Mouse (Mus musculus) cerebellum, postnatal 14 days (tissue): ENCODE data around the gene Dnaic1.

ENCODE experiments used
- DNase-seq, 2 experiments: peaks; one replicate each; pipeline ENCODE4 v3.0.0; 2021; ENCODE audit warnings: mixed read lengths in 2 of 2

Dnaic1 gene

GRCm38 (mm10) chr4:41573492-41573891 is 3.9 kb downstream of the Dnaic1 start:
- DNase-seq: peak in 1 of 2 experiments; percentile 37

- DNase-seq: no peak
These were observed 6.3 kb downstream of the Dnaic1 start for GRCm38 (mm10) chr4:41575914-41576313.

DNA sequence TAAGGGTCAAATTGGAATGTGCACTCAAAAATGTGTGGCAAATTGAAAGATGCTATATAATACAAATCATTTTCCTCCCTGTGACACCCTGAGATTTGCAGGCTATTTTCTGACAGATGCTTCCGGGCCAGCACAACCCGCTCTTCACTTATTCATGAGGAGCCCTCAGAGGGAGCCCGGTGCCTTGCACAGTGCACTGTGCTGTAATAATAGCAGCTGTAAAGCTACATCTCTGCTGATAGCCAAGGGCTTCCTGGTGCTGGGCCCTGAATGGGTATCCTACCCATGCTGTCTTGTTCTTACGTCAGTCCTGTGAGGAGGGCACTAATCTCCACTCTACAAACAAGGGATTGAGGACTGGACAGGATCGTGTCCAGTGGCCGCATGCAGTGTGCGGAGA is 13.8 kb downstream of the Dnaic1 start:
- DNase-seq: no peak

GRCm38 (mm10) chr4:41602818-41603217 is 33.2 kb downstream of the Dnaic1 start:
- DNase-seq: no peak

DNA sequence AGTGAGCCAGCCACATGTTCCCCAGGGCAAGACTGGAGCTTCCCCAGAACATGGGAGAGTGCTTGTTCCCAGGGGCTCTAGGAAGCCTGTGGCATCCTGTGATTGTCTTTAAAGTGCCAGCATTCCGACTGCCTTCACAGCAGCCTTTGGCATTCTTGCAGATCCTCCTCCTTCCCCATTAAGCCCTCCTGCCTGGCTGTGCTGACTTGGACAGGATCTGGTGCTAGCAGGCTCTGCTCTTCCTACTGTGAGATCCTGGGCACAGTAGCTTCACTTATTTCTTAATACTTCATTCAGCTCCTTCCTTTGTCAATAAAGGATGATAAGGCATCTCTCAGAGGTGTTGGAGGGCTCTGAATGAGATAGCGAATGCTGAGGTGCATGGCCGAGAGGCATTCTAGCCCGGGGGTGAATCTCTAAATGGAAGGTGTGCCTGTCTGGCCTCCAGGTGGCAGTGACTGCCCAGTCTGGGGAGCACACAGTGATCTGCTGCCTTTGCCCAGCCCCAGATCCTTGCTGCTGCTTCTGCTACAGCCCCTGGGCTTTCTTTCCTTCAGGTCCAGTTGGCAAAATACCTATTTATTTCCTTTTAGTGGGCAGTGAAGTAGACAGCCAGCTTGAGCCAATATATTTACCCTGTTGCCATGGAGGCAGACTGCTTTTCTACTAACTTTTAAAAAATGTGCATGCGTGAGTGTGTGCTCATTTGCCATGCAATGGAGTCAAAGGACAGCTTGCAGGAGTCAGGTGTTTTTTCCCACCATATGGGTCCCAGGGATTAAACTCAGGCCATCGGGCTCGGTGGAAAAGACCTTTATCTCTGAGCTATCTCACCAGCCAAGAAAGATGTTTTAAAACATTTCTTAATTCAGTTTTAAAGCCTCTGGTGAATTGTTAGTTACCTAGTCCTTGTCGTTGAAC is 35.2 kb downstream of the Dnaic1 start:
- DNase-seq: peak; percentile 83

DNA sequence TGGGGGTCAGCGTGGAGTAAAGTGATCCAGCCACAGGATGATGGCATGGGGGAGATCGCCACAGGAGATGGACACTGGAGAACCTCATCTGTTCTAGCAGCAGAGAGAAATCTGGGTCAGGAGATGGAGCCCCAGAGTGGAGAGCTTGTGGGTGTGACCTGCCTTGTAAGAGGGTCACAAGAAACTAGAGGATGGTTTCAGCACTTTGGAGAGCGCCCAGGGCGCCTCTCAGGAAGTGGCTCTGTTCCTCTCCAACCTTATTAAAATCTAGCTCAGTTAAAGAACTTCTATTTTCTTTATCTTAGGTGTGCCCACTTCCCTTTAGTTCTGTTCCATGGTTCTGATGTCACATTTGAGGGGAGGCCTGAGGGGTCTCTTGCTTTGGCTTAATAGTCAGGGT is 37.2 kb downstream of the Dnaic1 start:
- DNase-seq: no peak

DNA sequence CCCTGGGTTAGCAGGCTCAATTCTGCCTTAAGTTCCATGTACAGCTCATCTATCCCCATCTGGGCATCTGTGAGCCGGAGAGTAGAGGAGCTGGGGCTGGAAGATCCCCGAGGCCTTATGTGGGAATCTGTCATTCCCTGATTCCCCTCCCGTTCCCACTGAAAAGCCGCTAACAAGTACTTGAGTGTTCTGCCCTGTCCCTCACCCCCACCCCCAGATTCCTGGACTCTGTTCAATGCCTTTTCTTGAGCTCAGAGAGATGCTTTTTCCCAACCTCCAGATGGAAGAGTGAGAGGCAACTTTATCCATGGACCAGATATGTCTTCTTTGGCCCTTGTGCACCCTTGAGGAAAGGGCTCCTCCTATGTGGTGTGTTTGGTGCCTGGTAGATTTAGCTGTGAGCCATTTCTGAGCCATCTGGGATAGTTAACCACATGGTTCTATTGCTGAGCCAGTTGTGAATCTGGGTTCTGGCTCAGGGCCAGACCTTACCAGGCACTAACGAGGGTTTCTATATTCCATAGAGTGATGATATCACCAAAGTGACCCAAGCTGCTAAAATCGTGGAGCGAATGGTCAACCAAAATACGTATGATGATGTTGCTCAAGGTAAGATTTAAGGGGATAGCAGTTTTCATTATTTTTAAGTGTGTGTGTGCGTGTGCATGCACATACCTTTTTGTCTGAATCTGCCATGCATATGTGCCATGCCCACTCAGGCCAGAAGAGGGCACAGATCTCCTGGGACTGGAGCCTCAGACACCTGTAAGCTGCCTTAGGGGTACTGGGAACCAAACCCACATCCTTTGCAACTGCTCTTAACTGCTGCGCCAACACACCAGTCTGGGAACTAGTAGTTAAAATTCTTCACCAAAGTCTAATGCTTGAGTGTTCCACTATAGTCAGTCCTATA is 40.4 kb downstream of the Dnaic1 start:
- DNase-seq: peak; percentile 50 to 58

- DNase-seq: peak; percentile 56 to 66
These were observed 41.0 kb downstream of the Dnaic1 start for GRCm38 (mm10) chr4:41610594-41610980.

GRCm38 (mm10) chr4:41612166-41612565 is 42.6 kb downstream of the Dnaic1 start:
- DNase-seq: peak; percentile 54 to 56

DNA sequence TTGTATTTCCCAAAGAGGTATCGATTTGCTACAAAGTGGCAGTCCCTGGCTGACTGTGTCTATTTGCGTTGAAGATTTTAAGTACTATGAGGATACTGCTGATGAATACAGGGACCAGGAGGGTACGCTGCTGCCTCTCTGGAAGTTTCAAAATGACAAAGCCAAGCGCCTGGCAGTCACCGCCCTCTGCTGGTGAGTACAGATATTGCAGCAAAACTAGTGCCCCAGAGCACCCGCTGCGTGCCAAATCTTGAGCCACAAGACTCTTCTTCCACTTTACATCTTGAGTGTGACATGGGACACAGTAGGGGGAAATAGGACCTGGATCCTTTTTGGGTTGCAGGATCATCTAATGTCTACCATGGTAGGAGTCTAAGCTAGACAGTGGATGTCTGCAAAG is 44.6 kb downstream of the Dnaic1 start:
- peak; percentile 93 to 95 for DNase-seq

GRCm38 (mm10) chr4:41615661-41616599 is 46.4 kb downstream of the Dnaic1 start:
- DNase-seq: peak; percentile 66 to 77

- peak; percentile 91 to 92 for DNase-seq
These were observed 49.6 kb downstream of the Dnaic1 start for GRCm38 (mm10) chr4:41618916-41619746.

GRCm38 (mm10) chr4:41622071-41622470 is 52.5 kb downstream of the Dnaic1 start:
- DNase-seq: peak; percentile 72 to 74

- no peak for DNase-seq
These were observed 58.8 kb downstream of the Dnaic1 start for GRCm38 (mm10) chr4:41628202-41628927.

DNA sequence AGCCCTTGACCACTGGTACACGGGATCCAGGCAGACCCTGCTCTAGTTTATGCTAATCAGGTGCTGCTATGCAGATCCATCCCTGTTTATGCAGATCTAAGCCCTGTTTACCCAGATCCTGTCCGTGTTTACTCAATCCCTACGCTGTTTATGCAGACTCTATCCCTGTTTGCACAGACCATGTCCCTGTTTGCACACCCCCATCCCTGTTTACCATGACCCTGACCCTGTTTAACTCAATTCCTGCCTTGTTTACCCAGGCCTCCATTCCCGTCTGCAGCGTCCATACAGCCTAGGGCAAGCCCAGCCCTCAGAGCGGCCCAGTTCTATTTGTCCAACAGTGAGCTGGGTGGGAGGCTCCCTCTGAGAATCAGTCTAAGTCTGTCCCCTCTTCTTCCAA is 60.6 kb downstream of the Dnaic1 start:
- DNase-seq: no peak

- DNase-seq: peak; percentile 50 to 67
These were observed 61.8 kb downstream of the Dnaic1 start for GRCm38 (mm10) chr4:41631390-41631789.

GRCm38 (mm10) chr4:41633001-41633400 is 63.4 kb downstream of the Dnaic1 start:
- DNase-seq: no peak

DNA sequence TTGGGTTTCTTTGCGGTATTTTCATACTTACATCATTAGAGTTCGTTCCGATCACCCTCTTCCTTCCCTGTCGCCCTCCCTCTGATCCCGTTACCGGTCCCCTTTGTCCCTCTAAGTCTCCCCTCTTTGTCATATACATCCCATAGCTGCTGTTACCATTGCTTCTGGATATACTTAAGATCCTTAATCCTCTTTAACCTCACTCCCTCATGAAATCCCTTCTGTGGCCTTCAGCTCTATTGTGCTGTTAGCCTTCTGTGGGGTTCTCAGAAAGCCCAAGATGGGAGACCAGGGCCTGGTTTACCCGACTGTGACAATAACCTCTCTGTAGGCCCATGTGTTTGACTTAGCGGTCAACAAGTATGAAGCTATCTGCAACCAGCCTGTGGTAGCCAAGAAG is 65.1 kb downstream of the Dnaic1 start:
- DNase-seq: no peak

- DNase-seq: no peak
These were observed 65.6 kb downstream of the Dnaic1 start for GRCm38 (mm10) chr4:41635224-41635623.

DNA sequence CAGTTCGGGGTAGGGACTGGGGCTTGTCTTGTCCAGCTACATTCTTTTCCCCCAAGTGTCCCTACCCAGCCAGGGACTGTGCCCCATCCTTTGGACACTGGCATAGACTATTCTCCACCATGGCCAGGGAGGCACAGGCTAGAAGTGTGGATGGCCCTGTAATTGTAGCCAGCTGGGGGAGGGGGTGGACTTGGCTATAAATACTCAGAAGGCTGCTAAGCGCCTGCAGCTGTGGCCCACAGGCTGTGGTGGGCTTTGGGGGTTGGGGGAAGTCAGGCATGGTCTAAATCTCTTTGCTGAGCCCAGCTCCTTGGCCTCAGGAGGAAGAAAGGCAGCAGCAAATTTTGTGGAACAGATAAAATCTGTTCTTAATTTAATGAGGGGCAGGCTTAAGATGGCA is 66.3 kb downstream of the Dnaic1 start:
- DNase-seq: peak in 1 of 2 experiments; percentile 54

- no peak for DNase-seq
These were observed 66.8 kb downstream of the Dnaic1 start for GRCm38 (mm10) chr4:41636366-41636765.
